Mouse (Mus musculus) heart, postnatal 10 days (tissue): ENCODE data around the gene Olig1. TPM values are rescaled to one million over a fixed set of nuclear protein-coding genes. Genes with fewer than 3 reads are reported as not detected.

Experiments used
- DNase-seq, 2 experiments: peaks; one replicate each; pipeline ENCODE4 v3.0.0; 2021
- intact Hi-C: fragments of 180-260 bp; cut with DNase I; formaldehyde crosslinking; loops from one replicate; pipeline ENCODE4 v1.15.1; 2025
- total RNA-seq, 2 experiments: library from RNA; stranded (reverse); gene quantifications; 2 replicates each; pipeline ENCODE4 v1.2.3; 2021

The Olig1 gene
- total RNA-seq, 2 experiments from 2014 or later = not detected

DNA sequence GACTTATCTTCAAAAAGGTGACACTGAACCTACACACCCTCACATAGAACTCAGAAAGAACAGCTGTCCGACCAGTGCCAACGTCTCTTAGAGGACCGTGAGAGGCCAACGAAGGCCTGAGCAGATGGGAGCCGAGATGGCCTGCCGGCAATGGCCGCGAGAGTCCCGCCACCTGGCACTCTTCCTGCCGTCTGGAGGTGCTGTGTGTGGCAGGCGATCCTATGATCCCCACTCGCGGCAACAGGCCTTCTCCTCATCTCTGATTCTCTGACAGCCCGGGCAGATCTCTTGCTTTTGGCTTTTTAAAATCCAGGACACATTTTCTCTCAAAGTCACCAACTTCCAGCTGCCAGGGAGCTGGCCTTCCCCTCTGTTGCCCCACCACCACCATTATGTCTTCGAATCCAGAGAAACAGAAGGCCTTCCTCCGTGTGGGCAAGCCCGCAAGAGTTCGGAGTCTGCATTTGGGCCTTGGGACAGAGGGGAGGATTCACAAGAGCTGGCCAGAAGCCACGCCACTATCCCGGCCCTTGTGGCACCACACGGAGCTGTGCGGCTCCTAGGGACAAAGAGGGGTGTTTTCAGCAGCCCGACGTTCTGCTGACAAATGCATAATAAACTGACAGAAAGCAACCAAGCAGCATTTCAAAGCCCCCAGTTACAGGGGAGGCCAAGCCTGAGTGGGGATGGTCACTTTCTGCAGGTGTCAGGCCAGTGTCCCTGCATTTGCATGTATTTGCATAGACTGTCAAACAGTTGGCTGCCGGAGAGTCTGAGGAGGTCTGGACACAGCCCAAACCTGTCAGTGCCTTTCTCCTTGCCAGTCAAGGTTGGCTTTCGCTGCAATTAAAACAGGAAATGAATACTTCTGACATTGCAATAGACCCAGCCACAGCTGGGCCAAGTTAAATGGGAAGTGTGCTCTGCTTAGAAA lies 34.5 kb downstream of the Olig1 start:
- peak; percentile 33 to 60 for DNase-seq
- intact Hi-C loops = no loop called here

DNA sequence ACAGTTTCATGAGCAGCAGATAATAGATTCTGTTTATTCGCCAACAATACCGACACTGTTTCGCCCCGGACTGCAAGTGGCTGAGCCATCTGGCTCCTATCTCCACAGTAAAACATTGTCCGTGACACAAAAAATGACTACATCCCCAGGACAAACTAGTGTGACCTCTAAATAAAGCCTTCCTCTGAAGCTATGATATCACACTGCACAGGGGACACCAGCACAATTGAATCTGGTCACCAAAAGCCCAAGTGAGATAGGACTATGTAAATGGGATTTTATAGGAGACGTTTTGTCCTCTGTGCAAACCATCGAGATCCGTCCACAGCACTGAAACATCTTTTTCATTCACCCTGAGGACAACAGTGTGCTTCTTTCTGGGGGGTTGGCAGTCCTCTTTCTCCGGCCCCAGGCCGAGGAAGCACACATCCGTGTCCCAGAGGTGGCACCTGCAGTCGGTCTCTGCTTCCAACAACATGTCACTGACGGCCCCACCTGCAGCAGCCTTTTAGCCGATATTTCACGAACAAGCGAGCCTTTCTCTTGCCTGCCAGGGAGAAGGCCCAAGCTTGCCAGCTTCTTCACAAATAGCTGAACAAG lies 36.0 kb downstream of the Olig1 start:
- intact Hi-C loops = no loop called here
- DNase-seq = no peak

DNA sequence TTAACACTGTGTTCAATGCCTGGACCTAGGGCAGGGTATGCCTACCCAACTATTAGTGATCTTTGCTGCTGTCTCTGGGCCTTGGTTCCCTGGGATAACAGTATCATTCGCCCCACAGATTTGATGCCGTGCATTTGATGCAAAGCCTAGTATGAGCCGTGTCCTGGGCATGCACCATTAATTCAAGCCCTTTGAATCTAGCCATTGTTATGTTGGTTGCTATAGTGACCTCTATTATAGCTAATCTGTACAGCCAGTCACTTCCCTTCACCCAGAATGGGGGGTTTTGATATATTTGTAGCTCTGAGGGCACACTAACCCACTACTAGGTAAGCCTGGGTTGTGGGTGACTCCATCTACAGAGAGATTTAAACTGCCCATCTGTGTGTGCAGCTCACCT lies 40.3 kb downstream of the Olig1 start:
- DNase-seq = no peak
- intact Hi-C loops = no loop called here

DNA sequence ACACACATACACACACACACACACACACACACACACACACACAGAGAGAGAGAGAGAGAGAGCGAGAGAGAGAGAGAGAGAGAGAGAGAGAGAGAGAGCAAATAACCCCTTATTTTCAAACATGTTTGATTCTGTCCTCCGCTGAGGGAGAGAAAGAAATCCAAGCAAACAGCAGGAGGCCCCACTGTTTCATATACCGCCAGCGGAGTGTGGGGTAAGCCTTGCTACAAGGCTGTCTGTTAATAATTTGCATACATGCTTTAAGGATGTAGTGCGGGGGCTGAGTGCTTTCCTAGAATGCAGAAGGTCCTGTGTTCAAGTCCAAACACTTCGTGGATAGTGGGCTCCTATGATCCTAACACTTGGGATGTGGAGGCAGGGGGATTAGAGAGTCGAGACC lies 43.3 kb downstream of the Olig1 start:
- DNase-seq = no peak
- intact Hi-C loops = no loop called here

DNA sequence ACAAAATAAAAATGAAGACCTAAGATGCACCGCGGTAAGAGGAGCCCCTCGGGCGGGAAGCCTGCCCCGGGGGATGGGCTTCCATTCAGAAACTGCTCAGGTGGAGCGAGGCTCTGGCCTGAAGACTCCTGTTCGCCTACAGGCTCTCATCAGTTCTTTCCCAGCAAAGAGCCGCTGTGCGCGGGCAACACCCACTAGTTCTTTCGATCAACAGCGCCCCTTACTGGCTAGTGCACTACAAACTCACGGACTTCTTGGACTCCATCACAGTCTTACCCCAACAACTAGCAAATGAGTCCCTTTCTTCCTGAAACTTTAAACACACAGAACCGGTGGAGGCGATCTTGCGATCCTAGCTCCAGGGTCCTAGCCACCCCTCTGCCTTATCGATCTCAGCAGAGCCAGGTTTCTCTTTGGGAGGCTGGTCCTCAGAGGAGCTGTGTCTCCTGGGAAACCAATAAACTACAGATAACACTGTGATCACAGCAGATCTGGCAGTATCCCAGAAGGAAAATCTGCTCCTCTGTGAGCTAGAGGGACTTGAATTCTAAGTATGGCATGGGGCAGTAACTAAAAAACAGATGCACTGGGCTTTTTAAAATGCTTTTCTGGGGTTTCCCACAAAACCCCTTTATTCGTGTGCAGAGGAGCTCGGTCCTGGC lies 44.7 kb downstream of the Olig1 start:
- intact Hi-C loops = loop anchor here (1.0 to 2.0 kb wide), 2 partner anchors 153 to 233 kb away; no protein-coding TSS in a partner anchor
- DNase-seq = peak; percentile 80 to 87

DNA sequence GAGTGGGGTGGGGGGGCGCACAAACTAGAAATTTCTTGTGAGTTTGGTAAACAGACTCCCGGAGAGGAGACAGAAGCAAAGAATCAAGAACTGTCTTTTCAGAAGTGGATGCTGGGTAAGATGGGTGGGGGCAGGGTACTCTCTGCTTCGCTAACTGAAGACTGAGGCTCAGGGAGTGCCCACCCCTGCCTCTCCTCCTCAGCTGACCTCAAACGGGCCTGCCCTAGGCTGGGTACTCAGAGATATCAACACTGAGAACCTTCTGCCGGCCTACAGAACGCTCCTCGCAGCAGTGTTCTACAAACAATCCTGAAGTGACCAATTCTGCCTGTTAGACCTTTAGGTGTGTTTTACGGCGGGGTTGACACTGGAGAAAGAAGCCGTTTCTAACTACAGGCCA lies 50.6 kb downstream of the Olig1 start:
- no peak for DNase-seq
- intact Hi-C loops = no loop called here

DNA sequence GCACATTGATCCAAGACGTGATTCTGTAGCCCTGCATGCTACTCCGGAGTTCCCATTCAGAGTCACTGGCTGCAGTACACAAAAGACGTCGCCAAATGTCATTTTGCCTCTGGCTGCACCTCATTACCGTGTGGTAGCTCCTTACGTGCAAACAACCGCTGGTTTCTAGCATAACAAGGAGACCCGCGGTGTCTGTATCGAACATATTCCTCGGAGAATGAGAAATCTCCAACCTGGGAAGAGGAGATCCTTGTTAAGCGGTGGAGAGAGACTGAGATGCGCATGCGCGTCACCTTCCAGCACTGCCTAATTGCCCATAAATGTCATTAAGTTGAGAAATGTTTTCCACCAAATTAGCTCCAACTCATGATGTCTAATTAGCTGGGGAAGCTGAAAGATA lies 51.0 kb downstream of the Olig1 start:
- intact Hi-C loops = no loop called here
- DNase-seq = no peak

Other genes with a start within 250 kb of the Olig1 start
- gene Paxbp1, start 225.2 kb upstream of the Olig1 start, total RNA-seq = 10 to 100 TPM; 22.6 to 27.2 TPM
- under 1 TPM in 1 of 2 experiments, not detected in 1; 0.19 TPM for gene 4932438H23Rik, start 174.7 kb upstream of the Olig1 start, total RNA-seq
- not detected for gene Olig2, start 44.3 kb upstream of the Olig1 start, total RNA-seq
- gene Ifnar2, start 103.0 kb downstream of the Olig1 start, total RNA-seq = 10 to 100 TPM; 39.1 to 42.0 TPM
- gene Gm21970, start 121.9 kb downstream of the Olig1 start, total RNA-seq = not detected
- 100 to 1,000 TPM in 1 of 2 experiments, 10 to 100 TPM in 1; 82.7 to 101 TPM for gene Il10rb, start 136.4 kb downstream of the Olig1 start, total RNA-seq
- gene Ifnar1, start 215.5 kb downstream of the Olig1 start, total RNA-seq = 10 to 100 TPM; 46.6 to 58.9 TPM